29 mouse cellular contexts compared by ENCODE assay signal in the genomic region with DNA sequence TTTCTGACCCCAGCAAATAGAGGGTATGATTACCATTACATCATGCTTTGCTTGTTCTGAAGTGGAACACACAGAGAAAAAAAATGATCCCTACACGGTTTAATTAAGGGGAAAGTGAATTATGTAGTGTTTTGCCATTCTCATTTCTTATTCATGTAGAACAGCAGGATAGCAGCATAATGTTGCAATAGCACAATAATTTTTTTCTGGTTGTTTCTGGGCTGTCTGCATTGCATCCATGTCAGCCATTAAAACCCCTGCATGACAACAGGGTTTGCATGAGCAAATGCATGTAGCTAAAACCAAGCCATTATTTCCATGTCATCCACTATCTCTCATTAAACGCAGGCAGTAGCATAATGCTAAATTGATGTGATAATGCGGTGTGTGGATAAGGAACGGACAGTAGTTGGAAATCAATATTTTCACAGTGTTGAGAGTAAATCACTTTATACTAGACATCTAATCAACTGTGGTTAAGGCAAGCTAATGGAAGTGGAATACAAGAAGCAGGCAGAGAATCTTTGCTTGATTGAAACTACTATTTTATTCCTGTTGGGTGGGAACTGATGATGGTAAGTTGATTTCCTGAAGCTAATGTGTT.
A peak's percentile ranks its signal among the peaks of the same experiment; 100 is the strongest.
DNase-seq lines count a peak whose midpoint lies in the region; ATAC-seq lines count a peak whose summit lies in the region.
"Had no signal": no experiment of that assay in that cellular context is flagged by ENCODE, and none has a peak within 500 bp of the region (broad histone marks: within the 10 kb centered on the region; RNA-seq: fewer than 3 reads in every experiment).

No protein-coding gene starts in this region.

- 74% methylated on average over 4 of the region's 4 CpGs for WGBS in hindbrain, embryonic 11.5 days
- 86% methylated on average over 4 of the region's 4 CpGs for WGBS in hindbrain, embryonic 10.5 days
- 63% methylated on average over 4 of the region's 4 CpGs for WGBS in midbrain, embryonic 14.5 days
- 52% methylated on average over 4 of the region's 4 CpGs for WGBS in midbrain, embryonic 16.5 days
- 49% methylated on average over 4 of the region's 4 CpGs for WGBS in neural tube, embryonic 12.5 days

- H3K27me3 ChIP-seq in hindbrain, embryonic 11.5 days (ENCODE audit: control insufficient read depth, insufficient read depth, low read length): no peaks in the 10 kb centered on the region
- no peaks in the 10 kb centered on the region for H3K27me3 ChIP-seq in hindbrain, embryonic 10.5 days (ENCODE audit: insufficient read depth, poor library complexity, severe bottlenecking)
- H3K27me3 ChIP-seq in midbrain, embryonic 14.5 days (ENCODE audit: control insufficient read depth, insufficient read depth, low read length): no peaks in the 10 kb centered on the region
- H3K27me3 ChIP-seq in midbrain, embryonic 16.5 days (ENCODE audit: control insufficient read depth, insufficient read depth, low read depth, low read length): no peaks in the 10 kb centered on the region
- no peaks in the 10 kb centered on the region for H3K27me3 ChIP-seq in neural tube, embryonic 12.5 days (replicated peaks)
- H3K27me3 ChIP-seq: heart, embryonic 12.5 days; limb, embryonic 15.5 days; liver, embryonic 13.5 days had no signal

- 0 out of 2 replicates have a peak, but pooled peaks have one; percentile 15 for ATAC-seq in hindbrain, embryonic 11.5 days (ENCODE audit: low FRiP score)
- no peak for ATAC-seq in midbrain, embryonic 14.5 days (ENCODE audit: low FRiP score, low TSS enrichment)
- no peak for ATAC-seq in midbrain, embryonic 16.5 days
- ATAC-seq in neural tube, embryonic 12.5 days (ENCODE audit: low FRiP score, low read depth): peak; percentile 62
- no peak for ATAC-seq in megakaryocyte, adult 5-6 weeks (ENCODE audit: poor library complexity, severe bottlenecking)
- ATAC-seq: CD4-positive, CD25-positive, alpha-beta regulatory T cell, adult 4 months; forebrain, embryonic 14.5 days; inflammation-experienced regulatory T-cells, adult 6 months; lung, postnatal 0 days had no signal

- no peak for DNase-seq in hindbrain, embryonic 11.5 days (ENCODE audit: low spot score)
- no peak for DNase-seq in hindbrain, embryonic 10.5 days (ENCODE audit: low spot score)
- peak; percentile 14 for DNase-seq in midbrain, embryonic 14.5 days
- no peak for DNase-seq in lung, postnatal 25 days (ENCODE audit: low spot score)
- DNase-seq: adrenal gland, postnatal 25 days; cerebellum, adult 18-20 months; cerebellum, postnatal 10 days; heart, adult 2 months; heart, postnatal 4 days; kidney, adult 11 months; kidney, postnatal 14 days; layer of hippocampus, adult 9-11 months; liver, embryonic 13.5 days; lung, adult 18-20 months; right cerebral cortex, postnatal 25 days; spleen, adult 18-20 months; thymus, postnatal 36 days had no signal

- no peaks in the 10 kb centered on the region for H3K4me1 ChIP-seq in hindbrain, embryonic 11.5 days (replicated peaks; ENCODE audit: control insufficient read depth, insufficient read depth, low read length)
- H3K4me1 ChIP-seq in hindbrain, embryonic 10.5 days (replicated peaks): no peaks in the 10 kb centered on the region
- no peaks in the 10 kb centered on the region for H3K4me1 ChIP-seq in midbrain, embryonic 14.5 days (ENCODE audit: control insufficient read depth, insufficient read depth, low read length)
- 0 out of 2 replicates have a peak, but pooled peaks cover 2% of the 10 kb centered on the region for H3K4me1 ChIP-seq in midbrain, embryonic 16.5 days (ENCODE audit: control insufficient read depth, insufficient read depth, low read length)
- H3K4me1 ChIP-seq in neural tube, embryonic 12.5 days: 0 out of 2 replicates have a peak, but pooled peaks cover 2% of the 10 kb centered on the region
- H3K4me1 ChIP-seq: limb, embryonic 10.5 days; limb, embryonic 15.5 days; liver, embryonic 13.5 days had no signal

- H3K4me2 ChIP-seq in hindbrain, embryonic 11.5 days (replicated peaks; ENCODE audit: low read depth, low read length): no peak overlapping the region
- H3K4me2 ChIP-seq in midbrain, embryonic 14.5 days (ENCODE audit: low read length): no peak overlapping the region
- no peak overlapping the region for H3K4me2 ChIP-seq in midbrain, embryonic 16.5 days (ENCODE audit: low read length)
- H3K4me2 ChIP-seq in neural tube, embryonic 12.5 days (replicated peaks): no peak overlapping the region
- H3K4me2 ChIP-seq: heart, embryonic 12.5 days; limb, embryonic 15.5 days; liver, embryonic 13.5 days had no signal

- no peaks in the 10 kb centered on the region for H3K36me3 ChIP-seq in hindbrain, embryonic 11.5 days (ENCODE audit: control insufficient read depth, insufficient read depth, low read length)
- no peaks in the 10 kb centered on the region for H3K36me3 ChIP-seq in hindbrain, embryonic 10.5 days
- no peaks in the 10 kb centered on the region for H3K36me3 ChIP-seq in midbrain, embryonic 14.5 days (ENCODE audit: control insufficient read depth, insufficient read depth, low read length)
- H3K36me3 ChIP-seq in midbrain, embryonic 16.5 days (ENCODE audit: control insufficient read depth, insufficient read depth, low read length): no peaks in the 10 kb centered on the region
- no peaks in the 10 kb centered on the region for H3K36me3 ChIP-seq in neural tube, embryonic 12.5 days
- H3K36me3 ChIP-seq: heart, embryonic 12.5 days; limb, embryonic 10.5 days; limb, embryonic 15.5 days; liver, embryonic 13.5 days had no signal

- no peak overlapping the region for H3K9ac ChIP-seq in hindbrain, embryonic 11.5 days (ENCODE audit: low read depth, low read length)
- H3K9ac ChIP-seq in midbrain, embryonic 14.5 days (replicated peaks; ENCODE audit: low read length): no peak overlapping the region
- no peak overlapping the region for H3K9ac ChIP-seq in midbrain, embryonic 16.5 days (ENCODE audit: low read depth, low read length)
- H3K9ac ChIP-seq in neural tube, embryonic 12.5 days: no peak overlapping the region
- H3K9ac ChIP-seq: heart, embryonic 12.5 days; limb, embryonic 15.5 days; liver, embryonic 13.5 days had no signal

- no peak overlapping the region for H3K4me3 ChIP-seq in hindbrain, embryonic 11.5 days (ENCODE audit: low read depth, low read length)
- no peak overlapping the region for H3K4me3 ChIP-seq in hindbrain, embryonic 10.5 days
- H3K4me3 ChIP-seq in midbrain, embryonic 14.5 days (replicated peaks; ENCODE audit: low read depth, low read length): no peak overlapping the region
- H3K4me3 ChIP-seq in midbrain, embryonic 16.5 days (ENCODE audit: low read depth, low read length): no peak overlapping the region
- H3K4me3 ChIP-seq in neural tube, embryonic 12.5 days: no peak overlapping the region
- H3K4me3 ChIP-seq: erythroblast, embryonic 14.5 days; heart, adult 2 months; heart, embryonic 12.5 days; limb, embryonic 10.5 days; limb, embryonic 15.5 days; liver, embryonic 13.5 days had no signal

- no peaks in the 10 kb centered on the region for H3K9me3 ChIP-seq in hindbrain, embryonic 11.5 days (ENCODE audit: control insufficient read depth, low read length)
- no peaks in the 10 kb centered on the region for H3K9me3 ChIP-seq in hindbrain, embryonic 10.5 days
- no peaks in the 10 kb centered on the region for H3K9me3 ChIP-seq in midbrain, embryonic 14.5 days (ENCODE audit: control insufficient read depth, low read length)
- H3K9me3 ChIP-seq in midbrain, embryonic 16.5 days (replicated peaks; ENCODE audit: control insufficient read depth, low read length, poor library complexity, severe bottlenecking): no peaks in the 10 kb centered on the region
- no peaks in the 10 kb centered on the region for H3K9me3 ChIP-seq in neural tube, embryonic 12.5 days
- H3K9me3 ChIP-seq: heart, embryonic 12.5 days; limb, embryonic 10.5 days; limb, embryonic 15.5 days; liver, embryonic 13.5 days had no signal

- no peak overlapping the region for H3K27ac ChIP-seq in hindbrain, embryonic 11.5 days (ENCODE audit: low read depth, low read length)
- no peak overlapping the region for H3K27ac ChIP-seq in hindbrain, embryonic 10.5 days
- H3K27ac ChIP-seq in midbrain, embryonic 14.5 days (replicated peaks; ENCODE audit: low read depth, low read length): no peak overlapping the region
- H3K27ac ChIP-seq in midbrain, embryonic 16.5 days (ENCODE audit: low read length): no peak overlapping the region
- no peak overlapping the region for H3K27ac ChIP-seq in neural tube, embryonic 12.5 days
- H3K27ac ChIP-seq: heart, adult 2 months; limb, embryonic 10.5 days; limb, embryonic 15.5 days; liver, embryonic 13.5 days; macrophage had no signal

Comparison
In these comparisons a context has a peak if more than half of its experiments do, and no peak if none do; other contexts are left out.
1. ATAC-seq: peak in hindbrain, embryonic 11.5 days (single experiment) and neural tube, embryonic 12.5 days (single experiment); none in midbrain, embryonic 14.5 days (single experiment), midbrain, embryonic 16.5 days (single experiment) and megakaryocyte, adult 5-6 weeks (single experiment).